Mouse (Mus musculus) megakaryocyte, embryonic 14.5 days (primary cell): ENCODE measurements around the gene Prkd1.

Source experiments
- FLI1 ChIP-seq: IDR thresholded peaks from 2 replicates; pipeline ENCODE4 v1.6.1; 2012; ENCODE audit warnings: low read length, inconsistent platforms, mixed read lengths
- GATA1 ChIP-seq: IDR thresholded peaks from 3 replicates; pipeline ENCODE4 v1.6.1; 2012; ENCODE audit warnings: mixed read lengths, low read length, inconsistent platforms, borderline replicate concordance

- TF ChIP-seq GATA1 (no peak), FLI1 (no peak)
These were observed 33.0 kb downstream of the Prkd1 start for GRCm38 (mm10) chr12:50615852-50616251.
